Mouse (Mus musculus) cerebellum, postnatal 36 days (tissue): ENCODE measurements around the gene Tln1.

Source experiments
- DNase-seq, 2 experiments: peaks; one replicate each; pipeline ENCODE4 v3.0.0; 2021 to 2022; ENCODE audit warnings: mixed read lengths in 2 of 2

Tln1 gene

GRCm38 (mm10) chr4:43546375-43547047 is 16.0 kb downstream of the Tln1 start:
- DNase-seq, result no peak

GRCm38 (mm10) chr4:43542044-43542443 is 20.4 kb downstream of the Tln1 start:
- no peak for DNase-seq

DNA sequence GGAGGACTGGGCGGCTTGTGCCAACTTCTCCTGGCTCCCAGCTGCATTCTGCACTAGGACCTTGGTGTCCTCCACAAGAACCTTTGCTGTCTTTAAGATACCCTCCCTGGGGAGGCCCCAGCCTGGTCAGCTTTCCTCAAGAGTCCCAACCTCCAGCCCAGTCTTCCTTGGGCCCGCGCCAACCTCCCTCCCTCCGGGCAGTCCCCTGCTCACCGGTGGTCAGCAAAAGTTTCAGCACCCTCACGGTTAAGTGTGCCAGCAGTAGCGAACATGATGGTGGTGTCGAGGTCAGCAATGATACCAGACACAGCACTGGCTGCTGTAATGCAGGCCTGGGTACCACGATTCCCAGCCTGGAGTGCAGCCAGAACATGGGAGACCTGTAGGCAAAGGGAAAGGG is 26.5 kb downstream of the Tln1 start:
- no peak for DNase-seq

DNA sequence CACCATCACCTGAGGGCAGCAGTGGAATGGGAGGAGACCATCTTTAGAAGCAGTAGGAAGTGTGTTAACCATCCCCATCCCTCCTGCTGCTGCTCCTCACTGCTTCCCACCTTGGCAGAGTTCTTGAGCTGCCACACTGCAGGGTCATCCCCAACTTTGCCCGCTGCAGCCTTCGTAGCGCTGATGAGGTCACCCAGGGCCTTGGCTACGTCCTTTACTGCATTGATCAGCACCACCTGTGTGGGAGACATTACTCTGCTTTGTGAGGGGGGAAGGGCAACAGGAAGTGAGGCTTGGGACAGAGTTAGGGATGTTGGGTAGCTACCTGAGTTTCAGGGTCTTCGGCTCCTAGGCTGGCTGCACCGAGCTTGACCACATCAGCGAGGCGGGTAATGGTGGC is 26.9 kb downstream of the Tln1 start:
- no peak for DNase-seq

- DNase-seq, result no peak
These were observed 29.2 kb downstream of the Tln1 start for GRCm38 (mm10) chr4:43533270-43533669.

DNA sequence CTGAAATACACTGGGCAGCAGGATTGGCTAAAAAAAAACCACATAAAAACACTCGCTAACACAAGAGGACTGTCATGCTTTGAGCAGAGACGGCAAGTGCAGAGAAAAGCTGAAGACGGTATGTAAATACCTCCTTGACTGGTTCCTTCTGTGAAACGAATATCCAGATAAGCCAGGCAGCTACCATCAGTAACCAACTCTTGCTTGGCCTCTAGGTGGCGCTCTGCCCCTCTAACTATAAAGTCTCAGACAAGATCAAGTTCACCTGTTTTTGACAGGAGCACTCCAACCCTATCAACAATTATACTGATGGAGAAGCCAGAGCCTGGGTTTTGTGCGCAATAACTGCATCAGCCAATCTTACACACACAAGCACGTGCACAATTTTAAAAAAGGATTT is 31.9 kb downstream of the Tln1 start:
- peak; percentile 79 to 80 for DNase-seq

DNA sequence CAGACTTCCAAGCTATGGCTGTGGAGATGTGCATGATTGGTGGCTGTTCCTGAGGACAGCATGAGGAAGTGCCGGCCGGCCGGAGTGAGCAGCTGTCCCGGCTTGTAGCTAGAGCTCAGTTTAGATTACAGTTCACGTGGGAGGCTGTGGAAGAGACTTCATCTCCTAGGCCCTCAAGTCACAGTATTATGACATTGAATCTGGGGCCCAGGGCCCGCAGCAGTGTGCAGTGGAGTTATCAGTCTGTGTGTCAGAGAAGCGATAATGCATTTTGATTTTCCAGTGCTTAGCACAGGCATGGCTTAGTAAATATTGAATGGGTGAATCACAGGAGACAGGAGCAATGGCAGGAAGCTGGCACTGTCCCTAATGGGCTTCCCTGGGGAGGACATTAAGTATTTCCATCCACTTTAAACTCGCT is 32.4 kb downstream of the Tln1 start:
- no peak for DNase-seq

- no peak for DNase-seq
These were observed 34.0 kb downstream of the Tln1 start for GRCm38 (mm10) chr4:43528487-43528886.

- DNase-seq, result no peak
These were observed 34.6 kb downstream of the Tln1 start for GRCm38 (mm10) chr4:43527880-43528279.

DNA sequence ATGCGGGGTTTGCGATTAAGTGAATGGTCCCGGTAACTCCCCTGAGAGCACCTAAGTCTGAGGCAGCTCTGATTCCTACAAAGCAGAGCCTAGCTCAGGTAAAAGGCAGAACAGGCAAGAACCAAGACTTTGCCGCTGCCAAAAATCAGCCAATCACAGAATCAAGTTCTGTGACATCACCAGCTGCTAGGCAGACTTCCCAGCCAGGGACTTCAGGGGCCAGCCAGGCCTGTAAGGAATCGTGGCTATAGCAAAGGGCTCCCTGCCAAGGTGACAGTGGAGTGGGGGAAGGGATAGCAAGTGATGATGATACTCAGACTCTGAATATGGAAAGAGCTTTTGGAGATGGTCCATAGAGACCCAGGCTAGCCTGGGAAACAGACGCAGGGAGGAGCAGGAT is 42.5 kb downstream of the Tln1 start:
- DNase-seq, result peak; percentile 91 to 95

DNA sequence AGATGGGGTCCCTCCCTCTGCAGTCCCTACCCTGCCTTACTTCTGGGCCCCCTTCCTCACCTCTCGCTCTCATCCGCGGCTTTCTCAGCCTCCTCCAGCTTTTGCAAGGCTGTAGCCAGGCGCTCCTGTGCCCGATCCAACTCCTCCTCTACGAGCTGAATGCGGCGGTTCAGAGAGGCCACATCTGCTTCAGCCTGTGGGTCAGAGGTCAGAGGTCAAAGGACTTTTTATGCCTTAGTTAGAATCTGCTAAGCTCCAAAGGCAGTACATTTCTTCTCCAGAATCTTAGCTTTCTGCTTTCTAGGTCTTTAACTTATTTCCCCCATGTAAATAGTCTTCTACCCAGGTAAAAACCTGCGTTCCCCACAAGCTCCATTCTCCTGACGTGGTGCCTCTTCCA is 42.9 kb downstream of the Tln1 start:
- no peak for DNase-seq

DNA sequence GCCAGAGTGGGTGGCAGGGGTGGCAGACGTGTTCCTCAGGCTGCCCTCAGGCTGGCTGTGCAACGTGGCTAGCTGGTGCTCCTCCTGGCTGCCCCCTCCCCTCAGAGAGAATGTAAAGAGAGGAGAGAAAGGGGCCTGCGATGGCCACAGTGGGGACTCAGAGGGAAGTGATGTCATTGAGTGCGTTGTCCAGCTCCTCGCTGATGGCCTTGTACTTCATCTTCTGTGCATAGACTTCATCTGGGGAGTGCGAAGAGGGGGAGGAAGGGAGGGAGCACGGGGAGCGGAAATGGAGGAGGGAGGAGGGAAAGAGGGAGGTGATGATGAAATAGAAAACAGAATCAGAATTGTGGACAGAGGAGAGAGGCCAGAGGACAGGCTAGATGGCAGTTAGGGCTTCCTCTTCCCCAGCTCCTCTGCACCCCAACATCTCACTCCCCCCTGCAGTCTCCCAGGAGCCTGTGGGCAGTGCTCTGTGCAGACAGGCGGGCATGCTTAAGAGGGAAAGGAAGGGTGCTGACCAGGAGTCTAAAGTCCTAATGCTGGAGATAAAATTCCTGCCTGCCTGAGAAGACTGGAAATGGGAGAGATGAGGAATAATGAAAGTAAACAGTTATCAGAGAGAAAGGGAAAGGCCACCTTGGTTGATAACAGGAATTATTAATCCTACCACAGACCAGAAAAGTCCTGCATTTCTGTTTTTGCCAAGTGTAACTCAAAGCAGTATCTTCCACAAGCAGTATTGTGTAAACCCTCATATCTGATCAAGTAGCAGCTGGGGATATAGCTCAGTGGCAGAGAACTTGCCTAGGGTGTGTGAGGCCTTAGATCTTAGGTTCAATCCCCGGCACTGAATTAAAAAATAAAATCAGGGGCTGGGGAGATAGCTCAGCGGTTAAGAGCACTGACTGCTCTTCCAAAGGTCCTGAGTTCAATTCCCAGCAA is 46.5 kb downstream of the Tln1 start:
- no peak for DNase-seq

GRCm38 (mm10) chr4:43513791-43514190 is 48.7 kb downstream of the Tln1 start:
- no peak for DNase-seq

DNA sequence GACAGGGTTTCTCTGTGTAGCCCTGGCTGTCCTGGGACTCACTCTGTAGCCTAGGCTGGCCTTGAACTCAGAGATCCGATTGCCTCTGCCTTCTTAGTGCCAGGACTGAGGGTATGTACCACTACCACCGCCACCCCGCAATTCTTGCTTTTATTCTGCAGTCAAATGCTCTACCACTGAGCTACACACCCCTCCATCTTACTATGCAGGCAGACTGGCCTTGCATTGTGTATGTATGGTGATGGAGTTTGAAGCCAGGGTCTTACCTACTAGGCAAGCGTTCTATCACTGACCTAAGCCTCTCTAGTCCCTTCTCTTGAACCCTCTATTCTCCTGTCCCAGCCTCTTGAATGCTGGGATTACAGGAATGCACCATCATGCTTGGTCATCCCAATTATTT is 49.2 kb downstream of the Tln1 start:
- DNase-seq, result no peak

GRCm38 (mm10) chr4:43512653-43513052 is 49.8 kb downstream of the Tln1 start:
- DNase-seq, result no peak

DNA sequence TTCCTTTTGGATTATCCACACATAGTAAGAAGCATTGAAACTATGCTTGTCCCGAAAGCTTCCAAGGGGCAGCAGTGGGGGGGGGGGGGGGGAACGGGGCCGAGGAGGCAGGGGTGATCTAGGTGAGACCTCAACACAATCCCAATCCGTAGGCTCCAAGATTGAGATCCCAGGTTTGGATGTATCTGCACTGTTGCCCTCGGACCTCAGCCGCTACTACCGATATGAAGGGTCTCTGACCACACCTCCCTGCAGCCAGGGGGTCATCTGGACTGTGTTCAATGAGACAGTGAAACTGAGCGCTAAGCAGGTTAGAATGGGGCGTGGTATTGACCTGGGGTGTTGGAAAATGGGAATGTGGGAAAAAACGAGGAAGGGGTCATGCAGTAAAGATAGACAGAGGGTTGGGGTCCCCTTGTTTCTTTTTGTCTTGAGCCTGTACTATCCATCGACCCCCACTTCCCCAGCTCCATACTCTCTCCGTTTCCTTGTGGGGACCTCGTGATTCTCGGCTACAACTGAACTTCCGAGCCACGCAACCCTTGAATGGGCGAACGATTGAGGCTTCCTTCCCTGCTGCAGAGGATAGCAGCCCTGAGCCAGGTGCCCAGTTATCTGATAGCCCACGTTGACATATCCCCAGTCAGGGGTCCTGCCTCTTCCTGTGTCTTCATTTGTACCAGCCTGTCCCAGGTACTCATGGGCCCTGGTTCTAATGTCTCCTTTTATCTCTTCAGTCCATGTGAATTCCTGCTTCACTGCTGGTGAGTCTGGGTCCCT is 50.6 kb downstream of the Tln1 start:
- no peak for DNase-seq

GRCm38 (mm10) chr4:43509109-43509508 is 53.4 kb downstream of the Tln1 start:
- DNase-seq, result no peak

DNA sequence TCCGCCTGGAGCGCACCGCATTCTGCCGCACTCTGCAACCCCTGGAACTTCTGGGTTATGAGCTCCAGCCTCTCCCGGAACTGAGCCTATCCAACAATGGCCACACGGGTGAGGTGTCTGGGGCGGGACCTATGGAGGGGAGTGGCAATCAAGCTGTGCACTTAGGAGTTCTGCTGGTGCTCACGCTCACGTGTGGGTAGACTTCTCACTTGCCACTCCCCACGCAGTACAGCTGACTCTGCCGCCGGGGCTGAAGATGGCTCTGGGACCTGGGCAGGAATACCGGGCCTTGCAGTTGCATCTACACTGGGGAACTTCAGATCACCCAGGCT is 53.9 kb downstream of the Tln1 start:
- no peak for DNase-seq

- peak in 1 of 2 experiments; percentile 42 for DNase-seq
These were observed 54.4 kb downstream of the Tln1 start for GRCm38 (mm10) chr4:43507938-43508665.

DNA sequence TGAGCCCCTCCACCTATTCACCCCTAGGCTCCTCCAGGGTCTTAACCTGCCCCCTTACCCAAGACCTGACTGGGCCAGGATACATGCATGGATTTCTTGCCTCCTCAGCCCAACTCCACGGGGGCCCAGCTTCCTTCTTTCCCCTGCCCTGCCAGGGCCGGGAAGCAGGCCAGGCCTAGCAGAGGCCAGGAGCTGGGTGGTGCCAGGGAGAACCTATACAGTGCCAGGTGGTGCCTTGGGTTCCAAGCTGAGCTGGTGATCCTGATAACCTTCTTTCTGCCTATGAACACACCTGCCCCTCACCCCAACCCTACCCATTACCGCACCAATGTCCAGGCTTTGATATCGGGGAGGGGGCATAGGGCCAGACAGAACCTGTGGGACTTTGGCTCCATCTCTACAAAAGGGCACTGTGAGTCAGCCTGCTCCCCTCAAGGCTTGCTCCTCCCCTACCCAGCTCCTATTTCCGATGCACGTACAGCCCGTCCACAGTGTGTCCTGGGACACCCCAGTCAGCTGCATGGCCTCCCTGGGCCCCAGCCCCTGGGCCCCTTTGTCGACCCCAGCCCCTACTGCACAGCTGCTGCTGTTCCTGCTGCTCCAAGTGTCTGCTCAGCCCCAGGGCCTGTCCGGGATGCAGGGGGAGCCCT is 55.8 kb downstream of the Tln1 start, which contains the start of gene Car9:
Gene Car9 (plus strand): TSS at position 431 of the 650 bp plus-strand sequence.
- DNase-seq, result peak; percentile 86 to 88

DNA sequence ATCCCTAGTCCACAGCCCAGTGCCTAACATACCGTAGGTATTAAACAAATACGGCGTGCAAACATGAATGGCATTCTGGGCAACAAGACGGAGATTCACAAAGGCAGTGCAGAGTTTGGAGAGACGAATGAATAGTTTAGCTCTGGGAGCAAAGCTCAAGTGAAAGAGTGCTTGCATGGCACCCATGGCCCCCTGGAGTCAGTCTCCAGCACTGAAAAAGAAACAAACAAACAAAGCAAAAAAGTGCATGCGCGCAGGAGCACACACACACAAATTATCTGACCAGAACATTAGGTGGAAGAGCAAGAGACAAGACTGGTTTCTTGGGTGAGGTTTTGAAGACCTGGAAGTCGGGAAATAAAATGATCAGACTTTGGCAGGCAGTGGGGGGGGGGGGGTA is 56.4 kb downstream of the Tln1 start:
- DNase-seq, result no peak

DNA sequence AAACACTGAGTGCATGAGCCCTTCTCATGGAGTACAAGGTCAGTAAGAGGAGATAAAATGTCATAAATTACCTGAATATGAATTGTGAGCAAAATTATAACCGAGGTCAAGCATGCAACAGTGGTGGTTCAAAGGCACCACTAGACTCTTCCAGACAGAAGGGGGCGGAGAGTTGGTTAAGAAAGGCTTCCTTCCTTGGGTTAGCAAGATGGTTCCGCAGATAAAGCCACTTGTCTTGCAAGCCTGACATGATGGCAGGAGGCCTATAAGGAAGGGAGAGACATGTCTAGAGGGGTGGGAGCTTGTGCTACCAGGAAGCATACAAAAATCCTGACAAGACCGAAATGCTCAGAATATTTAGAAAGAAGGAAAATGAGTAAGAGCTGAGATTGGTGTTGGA is 58.2 kb downstream of the Tln1 start:
- DNase-seq, result no peak
